Mouse (Mus musculus): ENCODE results near the gene Trub2. TPM values are rescaled to one million over a fixed set of nuclear protein-coding genes. Genes with fewer than 3 reads are reported as not detected.

Trub2 gene
- polyA plus RNA-seq, 1 experiment from 2014 or later: 49.4 TPM

GRCm38 (mm10) chr2:29770162-29770561 is 18.1 kb downstream of the Trub2 start:
- no peaks in the 10 kb centered on the region for H3K4me1 ChIP-seq
- no peak overlapping the region for H3K4me3 ChIP-seq
- no peak for ATAC-seq (ENCODE audit: insufficient number of reproducible peaks, insufficient read depth, low FRiP score, low TSS enrichment, low read depth)

GRCm38 (mm10) chr2:29768901-29769300 is 19.4 kb downstream of the Trub2 start:
- Histone ChIP-seq H3K9ac (no peak overlapping the region), H3K4me2 (no peak overlapping the region), H3K27me3 (no peaks in the 10 kb centered on the region), H3K4me3 (no peak overlapping the region), H3K27ac (peak overlapping the region; percentile 16; the same call in 1 of the 2 replicates), H3K4me1 (no peaks in the 10 kb centered on the region), H3K9me3 (no peaks in the 10 kb centered on the region), H3K36me3 (peaks cover 14% of the 10 kb centered on the region)
- 62% methylated on average over 9 of the region's 9 CpGs for WGBS
- ATAC-seq (ENCODE audit: insufficient number of reproducible peaks, insufficient read depth, low FRiP score, low TSS enrichment, low read depth): no peak

More at GRCm38 (mm10) chr2:29770162-29770561, 18.1 kb downstream of the Trub2 start:
- Histone ChIP-seq H3K27me3 (no peaks in the 10 kb centered on the region), H3K9me3 (no peaks in the 10 kb centered on the region), H3K9ac (no peak overlapping the region), H3K36me3 (peaks cover 21% of the 10 kb centered on the region), H3K4me2 (no peak overlapping the region), H3K27ac (no peak overlapping the region)

GRCm38 (mm10) chr2:29767976-29768709 is 20.2 kb downstream of the Trub2 start:
- H3K27me3 ChIP-seq: no peaks in the 10 kb centered on the region
- H3K4me2 ChIP-seq: no peak overlapping the region
- ATAC-seq (ENCODE audit: insufficient number of reproducible peaks, insufficient read depth, low FRiP score, low TSS enrichment, low read depth): no peak
- H3K27ac ChIP-seq: no peak overlapping the region
- WGBS: 60% methylated on average over 11 of the region's 11 CpGs
- no peak overlapping the region for H3K9ac ChIP-seq
- no peaks in the 10 kb centered on the region for H3K4me1 ChIP-seq
- H3K9me3 ChIP-seq: no peaks in the 10 kb centered on the region
- H3K4me3 ChIP-seq: no peak overlapping the region
- peaks cover 6% of the 10 kb centered on the region for H3K36me3 ChIP-seq

- H3K4me1 ChIP-seq: no peaks in the 10 kb centered on the region
- 0% methylated on average over 1 of the region's 1 CpGs for WGBS
- H3K4me3 ChIP-seq: no peak overlapping the region
- no peaks in the 10 kb centered on the region for H3K9me3 ChIP-seq
- no peaks in the 10 kb centered on the region; the same call in 1 of the 2 replicates for H3K27me3 ChIP-seq
- H3K27ac ChIP-seq: no peak overlapping the region
- H3K36me3 ChIP-seq: no peaks in the 10 kb centered on the region
- H3K4me2 ChIP-seq: no peak overlapping the region
- no peak overlapping the region for H3K9ac ChIP-seq
- no peak for ATAC-seq (ENCODE audit: insufficient number of reproducible peaks, insufficient read depth, low FRiP score, low TSS enrichment, low read depth)
These were observed 23.5 kb downstream of the Trub2 start for GRCm38 (mm10) chr2:29764831-29765230.

- Histone ChIP-seq H3K9ac (no peak overlapping the region), H3K4me3 (no peak overlapping the region), H3K27ac (no peak overlapping the region), H3K9me3 (no peaks in the 10 kb centered on the region; the same call in 1 of the 2 replicates), H3K4me1 (peaks cover 9% of the 10 kb centered on the region), H3K27me3 (peaks cover 32% of the 10 kb centered on the region), H3K4me2 (no peak overlapping the region), H3K36me3 (no peaks in the 10 kb centered on the region)
- no peak for ATAC-seq (ENCODE audit: insufficient number of reproducible peaks, insufficient read depth, low FRiP score, low TSS enrichment, low read depth)
These were observed 32.6 kb downstream of the Trub2 start for GRCm38 (mm10) chr2:29755693-29756092.

GRCm38 (mm10) chr2:29752397-29752796 is 35.9 kb downstream of the Trub2 start:
- H3K36me3 ChIP-seq: no peaks in the 10 kb centered on the region
- H3K27ac ChIP-seq: no peak overlapping the region
- H3K4me2 ChIP-seq: no peak overlapping the region
- 85% methylated on average over 5 of the region's 5 CpGs for WGBS
- peaks cover 64% of the 10 kb centered on the region for H3K27me3 ChIP-seq
- no peak for ATAC-seq (ENCODE audit: insufficient number of reproducible peaks, insufficient read depth, low FRiP score, low TSS enrichment, low read depth)
- H3K4me3 ChIP-seq: no peak overlapping the region
- no peaks in the 10 kb centered on the region; the same call in 1 of the 2 replicates for H3K9me3 ChIP-seq
- H3K9ac ChIP-seq: no peak overlapping the region
- H3K4me1 ChIP-seq: peaks cover 12% of the 10 kb centered on the region

- WGBS: 4% methylated on average over 28 of the region's 28 CpGs
- Histone ChIP-seq H3K27me3 (peaks cover 73% of the 10 kb centered on the region), H3K27ac (no peak within 1 kb of the TSS), H3K9ac (0 out of 2 replicates have a peak within 1 kb of the TSS, but pooled peaks have one; percentile 22), H3K4me3 (0 out of 2 replicates have a peak within 1 kb of the TSS, but pooled peaks have one; percentile 9), H3K9me3 (no peaks in the 10 kb centered on the region; the same call in 1 of the 2 replicates), H3K4me2 (peak within 1 kb of the TSS; percentile 31), H3K4me1 (peaks cover 18% of the 10 kb centered on the region), H3K36me3 (no peaks in the 10 kb centered on the region)
- no peak for ATAC-seq (ENCODE audit: insufficient number of reproducible peaks, insufficient read depth, low FRiP score, low TSS enrichment, low read depth)
These were observed 36.8 kb downstream of the Trub2 start, which contains the start of gene Gm13420 for GRCm38 (mm10) chr2:29751497-29751896. Gene Gm13420, minus strand, starts transcription at chr2:29751685.

GRCm38 (mm10) chr2:29748499-29748898 is 39.8 kb downstream of the Trub2 start:
- Histone ChIP-seq H3K9ac (no peak overlapping the region), H3K4me1 (peaks cover 18% of the 10 kb centered on the region), H3K27me3 (peaks cover 89% of the 10 kb centered on the region), H3K4me3 (no peak overlapping the region), H3K36me3 (no peaks in the 10 kb centered on the region), H3K4me2 (no peak overlapping the region), H3K27ac (no peak overlapping the region), H3K9me3 (no peaks in the 10 kb centered on the region; the same call in 1 of the 2 replicates)
- ATAC-seq (ENCODE audit: insufficient number of reproducible peaks, insufficient read depth, low FRiP score, low TSS enrichment, low read depth): no peak
- 79% methylated on average over 4 of the region's 4 CpGs for WGBS

- WGBS: 56% methylated on average over 5 of the region's 5 CpGs
- 0 out of 2 replicates have a peak overlapping the region, but pooled peaks have one; percentile 66 for H3K4me2 ChIP-seq
- peak overlapping the region; percentile 36; the same call in 1 of the 2 replicates for H3K4me3 ChIP-seq
- no peaks in the 10 kb centered on the region; the same call in 1 of the 2 replicates for H3K9me3 ChIP-seq
- H3K36me3 ChIP-seq: no peaks in the 10 kb centered on the region
- peaks cover 83% of the 10 kb centered on the region for H3K27me3 ChIP-seq
- no peak overlapping the region for H3K9ac ChIP-seq
- no peak for ATAC-seq (ENCODE audit: insufficient number of reproducible peaks, insufficient read depth, low FRiP score, low TSS enrichment, low read depth)
- H3K4me1 ChIP-seq: peaks cover 18% of the 10 kb centered on the region
- H3K27ac ChIP-seq: no peak overlapping the region
These were observed 40.5 kb downstream of the Trub2 start for GRCm38 (mm10) chr2:29747852-29748251.

- Histone ChIP-seq H3K9me3 (no peaks in the 10 kb centered on the region; the same call in 1 of the 2 replicates), H3K4me1 (peaks cover 18% of the 10 kb centered on the region), H3K27ac (no peak overlapping the region), H3K27me3 (peaks cover 77% of the 10 kb centered on the region), H3K9ac (peak overlapping the region; percentile 64), H3K4me3 (peak overlapping the region; percentile 36), H3K4me2 (peak overlapping the region; percentile 66), H3K36me3 (no peaks in the 10 kb centered on the region)
- 5% methylated on average over 48 of the region's 50 CpGs for WGBS
- ATAC-seq (ENCODE audit: insufficient number of reproducible peaks, insufficient read depth, low FRiP score, low TSS enrichment, low read depth): no peak
These were observed 41.0 kb downstream of the Trub2 start for GRCm38 (mm10) chr2:29747188-29747782.

- Histone ChIP-seq H3K4me1 (peaks cover 7% of the 10 kb centered on the region), H3K36me3 (peaks cover 12% of the 10 kb centered on the region), H3K27me3 (peaks cover 48% of the 10 kb centered on the region), H3K27ac (no peak overlapping the region), H3K9me3 (no peaks in the 10 kb centered on the region), H3K4me2 (no peak overlapping the region), H3K9ac (no peak overlapping the region), H3K4me3 (no peak overlapping the region)
- WGBS: 88% methylated on average over 6 of the region's 6 CpGs
- no peak for ATAC-seq (ENCODE audit: insufficient number of reproducible peaks, insufficient read depth, low FRiP score, low TSS enrichment, low read depth)
These were observed 44.0 kb downstream of the Trub2 start for GRCm38 (mm10) chr2:29744256-29744655.

GRCm38 (mm10) chr2:29741207-29741606 is 47.1 kb downstream of the Trub2 start:
- H3K4me2 ChIP-seq: no peak overlapping the region
- 97% methylated on average over 6 of the region's 6 CpGs for WGBS
- H3K9ac ChIP-seq: no peak overlapping the region
- peaks cover 17% of the 10 kb centered on the region for H3K27me3 ChIP-seq
- ATAC-seq (ENCODE audit: insufficient number of reproducible peaks, insufficient read depth, low FRiP score, low TSS enrichment, low read depth): no peak
- H3K27ac ChIP-seq: no peak overlapping the region
- no peak overlapping the region for H3K4me3 ChIP-seq
- no peaks in the 10 kb centered on the region for H3K9me3 ChIP-seq
- no peaks in the 10 kb centered on the region for H3K4me1 ChIP-seq
- H3K36me3 ChIP-seq: peaks cover 43% of the 10 kb centered on the region

Measured in embryonic facial prominence, embryonic 13.5 days (tissue).